Mouse (Mus musculus) heart, embryonic 13.5 days (tissue): ENCODE results near the gene Gm3755. TPM values are rescaled to one million over a fixed set of nuclear protein-coding genes. Genes with fewer than 3 reads are reported as not detected.
"Not testable (repeated sequence)": the region's sequence is repeated elsewhere in the genome, so short reads cannot be mapped to it uniquely, and the experiment has no call there.

Experiments
- ATAC-seq: fragments of 200-750 bp; cut with Nextera tagmentation; 2 replicates; pipeline ENCODE4 v1.8.0; 2017; ENCODE audit warnings: moderate TSS enrichment; ENCODE audit not compliant: insufficient number of reproducible peaks, low FRiP score, low TSS enrichment; ENCODE audit errors: extremely low read depth
- H3K27ac ChIP-seq: fragments of 300-500 bp; sonication (generic); replicated peaks from 2 replicates; pipeline ENCODE4 v1.5.1; 2015; ENCODE audit warnings: moderate library complexity, mild to moderate bottlenecking, inconsistent platforms
- H3K27me3 ChIP-seq: fragments of 300-500 bp; sonication (generic); replicated peaks from 2 replicates; pipeline ENCODE4 v1.6.1; 2015; ENCODE audit warnings: mild to moderate bottlenecking, inconsistent platforms
- H3K36me3 ChIP-seq: fragments of 300-500 bp; sonication (generic); 2 replicates; pipeline ENCODE4 v1.6.1; 2015; ENCODE audit warnings: mild to moderate bottlenecking, inconsistent platforms
- H3K4me1 ChIP-seq: fragments of 300-500 bp; sonication (generic); 2 replicates; pipeline ENCODE4 v1.6.1; 2015; ENCODE audit warnings: inconsistent platforms
- H3K4me2 ChIP-seq: fragments of 300-500 bp; sonication (generic); 2 replicates; pipeline ENCODE4 v1.6.1; 2015; ENCODE audit warnings: inconsistent platforms, mild to moderate bottlenecking, moderate library complexity
- H3K4me3 ChIP-seq: fragments of 300-500 bp; sonication (generic); 2 replicates; pipeline ENCODE4 v1.5.1; 2015; ENCODE audit warnings: moderate library complexity, mild to moderate bottlenecking, inconsistent platforms
- H3K9ac ChIP-seq: fragments of 300-500 bp; sonication (generic); 2 replicates; pipeline ENCODE4 v1.6.1; 2015; ENCODE audit warnings: inconsistent platforms, mild to moderate bottlenecking, moderate library complexity
- H3K9me3 ChIP-seq: fragments of 300-500 bp; sonication (generic); 2 replicates; pipeline ENCODE4 v1.6.1; 2016; ENCODE audit warnings: inconsistent platforms
- WGBS: fragments of 180-500 bp; shearing (Covaris S2); methylation state at CpG from one replicate; pipeline ENCODE4 v1.1.7; 2015; ENCODE audit warnings: mixed read lengths; 5-methylcytosine and 5-hydroxymethylcytosine counted together
- polyA plus RNA-seq: library from polyadenylated mRNA; unstranded; fragments of >200 nt; fragmentation: Nextera tagmentation; extraction: Ambion mirVana; gene quantifications from 2 replicates; pipeline ENCODE4 v1.2.1, GENCODE M21; 2015

Gene Gm3755
- polyA plus RNA-seq = not detected in 2 replicates

- H3K4me1 ChIP-seq, H3K9me3 ChIP-seq, H3K27me3 ChIP-seq, H3K36me3 ChIP-seq, H3K4me2 ChIP-seq, H3K4me3 ChIP-seq, H3K27ac ChIP-seq, ATAC-seq, H3K9ac ChIP-seq: not testable (repeated sequence)
- WGBS = no CpG with 5 or more reads among the region's 2 CpGs
These were observed at the start of gene Gm3755 for GRCm38 (mm10) chr14:7450817-7451216. TSS of gene Gm3755 (minus strand) at chr14:7450917.

- not testable (repeated sequence) for H3K27me3 ChIP-seq, H3K4me1 ChIP-seq, H3K36me3 ChIP-seq, ATAC-seq, H3K27ac ChIP-seq, H3K9me3 ChIP-seq
- Histone ChIP-seq H3K4me3 (peak overlapping the region; percentile 44), H3K9ac (peak overlapping the region; percentile 59; the same call in 1 of the 2 replicates), H3K4me2 (peak overlapping the region; percentile 67)
- 3% methylated on average over 12 of the region's 18 CpGs for WGBS
These were observed 38.0 kb upstream of the Gm3755 start for GRCm38 (mm10) chr14:7488731-7489130.

- not testable (repeated sequence) for H3K27me3 ChIP-seq, H3K4me3 ChIP-seq, H3K4me2 ChIP-seq, H3K9ac ChIP-seq, H3K9me3 ChIP-seq, H3K4me1 ChIP-seq, H3K36me3 ChIP-seq, H3K27ac ChIP-seq, ATAC-seq
- WGBS = 55% methylated on average over 1 of the region's 3 CpGs
These were observed 32.9 kb upstream of the Gm3755 start, which contains the start of gene Gm3752 for GRCm38 (mm10) chr14:7483662-7484061. TSS of gene Gm3752 (minus strand) at chr14:7483762.

GRCm38 (mm10) chr14:7422496-7422895 lies 28.2 kb downstream of the Gm3755 start:
- not testable (repeated sequence) for H3K27me3 ChIP-seq, H3K27ac ChIP-seq, ATAC-seq, H3K9me3 ChIP-seq, H3K4me3 ChIP-seq, H3K9ac ChIP-seq, H3K4me2 ChIP-seq, H3K36me3 ChIP-seq, H3K4me1 ChIP-seq
- 65% methylated on average over 2 of the region's 2 CpGs for WGBS

Other genes starting within 250 kb of the Gm3755 start
- not detected in 2 replicates for gene Gm3727, start 186.2 kb downstream of the Gm3755 start, polyA plus RNA-seq
- 2.2 and 2.3 TPM in 2 replicates for gene Gm3739, start 135.9 kb downstream of the Gm3755 start, polyA plus RNA-seq
- not detected in 2 replicates for gene Gm5797, start 118.5 kb downstream of the Gm3755 start, polyA plus RNA-seq
- gene Gm8374, start 85.8 kb downstream of the Gm3755 start, polyA plus RNA-seq = not detected in 2 replicates
- 1.5 and 1.8 TPM in 2 replicates for gene Gm3752, start 32.8 kb upstream of the Gm3755 start, polyA plus RNA-seq
- 0.22 and 0.43 TPM in 2 replicates for gene Gm3558, start 117.6 kb upstream of the Gm3755 start, polyA plus RNA-seq
- not detected in 2 replicates for gene Gm10338, start 144.7 kb upstream of the Gm3755 start, polyA plus RNA-seq
- gene Gm10128, start 193.1 kb upstream of the Gm3755 start, polyA plus RNA-seq = not detected in 2 replicates